Mouse (Mus musculus) left cerebral cortex, postnatal 14 days (tissue): ENCODE results near the gene Men1. TPM values are rescaled to one million over a fixed set of nuclear protein-coding genes. Genes with fewer than 3 reads are reported as not detected.

Source experiments
- DNase-seq, 2 experiments: peaks; one replicate each; pipeline ENCODE4 v3.0.0; 2021 to 2022; ENCODE audit warnings: low spot score in 2 of 2, mixed read lengths in 1 of 2
- intact Hi-C: fragments of 180-260 bp; cut with DNase I; formaldehyde crosslinking; loops from one replicate; pipeline ENCODE4 v1.15.1; 2025
- microRNA-seq, 2 experiments: library from miRNA; unstranded; fragments of <30 nt; microRNA quantifications; one replicate each; pipeline ENCODE4 v1.2.0; 2022
- total RNA-seq, 2 experiments: library from RNA; stranded (reverse); gene quantifications; 2 replicates each; pipeline ENCODE4 v1.2.3; 2021

The Men1 gene
- total RNA-seq, 2 experiments from 2014 or later = 64.9 to 70.7 TPM

GRCm38 (mm10) chr19:6380411-6381166 is 45.8 kb downstream of the Men1 start:
- intact Hi-C loops = no loop called here
- no peak for DNase-seq

GRCm38 (mm10) chr19:6381238-6381637 is 46.5 kb downstream of the Men1 start:
- no peak for DNase-seq
- intact Hi-C loops = no loop called here

- intact Hi-C loops = no loop called here
- no peak for DNase-seq
Observed at GRCm38 (mm10) chr19:6382323-6382924, 47.6 kb downstream of the Men1 start.

- intact Hi-C loops = no loop called here
- DNase-seq = no peak
Observed at GRCm38 (mm10) chr19:6383470-6383869, 48.7 kb downstream of the Men1 start.

GRCm38 (mm10) chr19:6384128-6384527 is 49.3 kb downstream of the Men1 start, which contains the start of gene Pygm:
Pygm (plus strand) TSS chr19:6384399.
- DNase-seq = peak; percentile 66 to 69
- intact Hi-C loops = no loop called here

GRCm38 (mm10) chr19:6384954-6385353 is 50.2 kb downstream of the Men1 start:
- DNase-seq = no peak
- intact Hi-C loops = no loop called here

DNA sequence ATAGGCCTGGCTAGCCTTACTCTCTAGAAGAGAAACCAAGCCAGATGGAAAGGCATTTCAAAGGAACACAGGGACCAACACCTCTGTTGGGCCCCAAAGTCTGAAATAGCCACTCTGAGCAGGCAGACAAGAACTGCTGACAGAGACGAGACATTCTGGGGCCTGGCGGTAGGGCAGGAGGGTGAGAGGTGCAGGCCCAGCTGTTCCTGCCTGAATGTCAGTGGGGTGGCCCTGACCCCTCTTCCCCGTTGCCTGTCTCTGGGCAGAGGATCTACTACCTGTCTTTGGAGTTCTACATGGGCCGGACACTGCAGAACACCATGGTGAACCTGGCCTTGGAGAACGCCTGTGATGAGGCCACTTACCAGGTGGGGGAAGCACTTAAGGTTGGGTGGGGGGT is 50.6 kb downstream of the Men1 start:
- no peak for DNase-seq
- intact Hi-C loops = no loop called here

DNA sequence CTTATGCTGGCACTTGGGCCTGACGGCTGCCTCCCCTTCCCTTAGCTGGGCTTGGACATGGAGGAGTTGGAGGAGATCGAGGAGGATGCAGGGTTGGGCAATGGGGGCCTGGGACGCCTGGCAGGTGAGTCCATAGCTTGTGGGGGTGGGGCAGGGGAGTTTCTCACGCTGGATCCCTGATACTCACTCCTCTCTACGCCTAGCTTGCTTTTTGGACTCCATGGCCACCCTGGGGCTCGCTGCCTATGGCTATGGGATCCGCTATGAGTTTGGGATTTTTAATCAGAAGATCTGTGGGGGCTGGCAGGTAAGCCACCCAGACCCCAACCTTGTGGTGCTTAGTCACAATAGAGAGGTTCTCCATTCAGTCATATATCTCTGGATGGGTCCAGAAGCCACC is 51.0 kb downstream of the Men1 start:
- no peak for DNase-seq
- intact Hi-C loops = no loop called here

DNA sequence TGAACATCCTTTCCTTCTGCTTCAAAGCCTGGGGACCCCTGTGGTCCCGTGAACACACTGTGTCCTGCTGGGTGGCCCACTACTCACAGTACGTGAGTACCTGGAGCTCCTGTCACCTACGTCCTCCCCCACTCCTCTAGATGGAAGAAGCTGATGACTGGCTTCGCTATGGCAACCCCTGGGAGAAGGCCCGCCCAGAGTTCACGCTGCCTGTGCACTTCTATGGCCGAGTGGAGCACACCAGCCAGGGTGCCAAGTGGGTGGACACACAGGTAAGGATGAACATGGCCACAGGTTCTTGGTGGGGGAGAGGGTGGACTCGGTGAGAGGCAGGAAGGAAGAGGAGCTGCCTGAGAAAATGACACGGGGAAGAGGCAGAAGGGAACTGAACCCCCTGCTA is 51.5 kb downstream of the Men1 start:
- no peak for DNase-seq
- intact Hi-C loops = no loop called here

DNA sequence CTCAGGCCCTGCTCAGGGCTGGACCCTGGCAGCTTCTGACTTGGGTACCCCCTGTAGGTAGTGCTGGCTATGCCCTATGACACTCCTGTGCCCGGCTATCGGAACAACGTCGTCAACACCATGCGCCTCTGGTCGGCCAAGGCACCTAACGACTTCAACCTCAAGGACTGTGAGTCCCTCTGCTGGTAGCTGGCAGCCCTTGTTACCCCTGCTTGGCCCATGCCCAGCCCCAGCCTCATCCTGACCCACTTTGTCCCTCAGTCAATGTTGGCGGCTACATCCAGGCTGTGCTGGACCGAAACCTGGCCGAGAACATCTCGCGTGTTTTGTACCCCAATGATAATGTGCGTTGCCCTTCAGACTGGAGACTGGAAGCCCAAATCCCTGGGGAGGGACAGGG is 53.2 kb downstream of the Men1 start:
- intact Hi-C loops = no loop called here

DNA sequence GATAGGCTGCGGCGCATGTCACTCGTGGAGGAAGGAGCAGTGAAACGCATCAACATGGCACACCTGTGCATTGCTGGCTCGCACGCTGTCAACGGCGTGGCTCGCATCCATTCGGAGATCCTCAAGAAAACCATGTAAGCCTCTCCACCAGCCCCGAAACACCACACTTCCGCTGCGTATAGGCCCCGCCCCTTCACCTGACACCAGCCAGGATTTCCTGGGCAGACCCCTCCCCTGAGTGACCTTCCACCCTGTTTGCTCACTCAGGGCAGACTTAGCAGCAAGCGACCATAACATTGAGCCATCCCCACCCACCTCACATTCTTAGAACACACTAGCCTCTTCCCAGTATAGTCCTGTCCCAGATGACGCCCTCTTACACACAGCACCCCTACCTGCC is 55.0 kb downstream of the Men1 start:
- no peak for DNase-seq
- intact Hi-C loops = no loop called here

More for the DNA sequence above, 53.2 kb downstream of the Men1 start:
- peak in 1 of 2 experiments; percentile 47 for DNase-seq

DNA sequence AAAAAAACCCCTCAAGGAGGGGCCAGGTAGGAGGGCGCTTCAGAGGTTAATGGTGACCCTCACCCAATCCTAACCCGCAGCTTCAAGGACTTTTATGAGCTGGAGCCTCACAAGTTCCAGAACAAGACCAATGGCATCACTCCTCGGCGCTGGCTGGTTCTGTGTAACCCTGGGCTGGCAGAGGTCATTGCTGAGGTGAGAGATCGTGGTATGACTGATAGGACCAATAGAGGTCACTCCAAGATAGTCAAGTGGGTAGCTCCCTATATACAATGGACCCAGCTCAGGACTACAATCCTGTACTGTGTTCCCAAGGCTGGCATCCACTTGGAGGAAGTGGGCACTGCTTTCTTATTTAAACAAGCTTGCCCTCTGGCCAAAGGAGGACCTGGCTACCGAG is 55.5 kb downstream of the Men1 start:
- no peak for DNase-seq
- intact Hi-C loops = no loop called here

Small RNA genes lying within 50 kb of the gene (microRNA-seq; reads per million reads assigned to microRNA genes)
- 5.0 to 5.4 reads per million in 2 experiments for gene Mir6989

Other genes with a start within 250 kb of the Men1 start
- under 1 TPM; 0.38 to 0.44 TPM for gene Cdca5, start 250.0 kb upstream of the Men1 start, total RNA-seq
- not detected for gene AC131692.1, start 240.6 kb upstream of the Men1 start, total RNA-seq
- not detected for gene Naaladl1, start 229.2 kb upstream of the Men1 start, total RNA-seq
- 10 to 100 TPM; 23.7 to 24.7 TPM for gene Sac3d1, start 216.3 kb upstream of the Men1 start, total RNA-seq
- gene Snx15, start 206.7 kb upstream of the Men1 start, total RNA-seq = 10 to 100 TPM; 39.2 to 42.9 TPM
- gene Batf2, start 194.0 kb upstream of the Men1 start, total RNA-seq = under 1 TPM in 1 of 2 experiments, not detected in 1; 0.33 TPM
- 10 to 100 TPM; 61.2 to 69.7 TPM for gene Arl2, start 193.4 kb upstream of the Men1 start, total RNA-seq
- under 1 TPM; 0.27 to 0.40 TPM for gene Majin, start 150.6 kb upstream of the Men1 start, total RNA-seq
- gene Gpha2, start 108.6 kb upstream of the Men1 start, total RNA-seq = not detected
- 100 to 1,000 TPM; 187 to 194 TPM for gene Ppp2r5b, start 99.1 kb upstream of the Men1 start, total RNA-seq
- 10 to 100 TPM; 37.8 to 38.5 TPM for gene Atg2a, start 93.3 kb upstream of the Men1 start, total RNA-seq
- gene Ehd1, start 58.3 kb upstream of the Men1 start, total RNA-seq = 10 to 100 TPM; 44.2 to 51.7 TPM
- gene Cdc42bpg, start 28.5 kb upstream of the Men1 start, total RNA-seq = 1 to 10 TPM; 2.7 to 3.1 TPM
- 10 to 100 TPM; 60.0 to 75.9 TPM for gene Map4k2, start 6.2 kb downstream of the Men1 start, total RNA-seq
- gene Sf1, start 28.7 kb downstream of the Men1 start, total RNA-seq = 100 to 1,000 TPM; 185 to 186 TPM
- gene Pygm, start 49.4 kb downstream of the Men1 start, total RNA-seq = 10 to 100 TPM; 20.6 to 31.9 TPM
- gene Rasgrp2, start 64.4 kb downstream of the Men1 start, total RNA-seq = 10 to 100 TPM; 83.3 to 87.2 TPM
- gene Nrxn2, start 83.8 kb downstream of the Men1 start, total RNA-seq = 100 to 1,000 TPM; 700 to 756 TPM
- gene Slc22a12, start 208.1 kb downstream of the Men1 start, total RNA-seq = under 1 TPM; 0.20 to 0.44 TPM